ENCODE assay signal across 11 mouse cellular contexts in the genomic region with DNA sequence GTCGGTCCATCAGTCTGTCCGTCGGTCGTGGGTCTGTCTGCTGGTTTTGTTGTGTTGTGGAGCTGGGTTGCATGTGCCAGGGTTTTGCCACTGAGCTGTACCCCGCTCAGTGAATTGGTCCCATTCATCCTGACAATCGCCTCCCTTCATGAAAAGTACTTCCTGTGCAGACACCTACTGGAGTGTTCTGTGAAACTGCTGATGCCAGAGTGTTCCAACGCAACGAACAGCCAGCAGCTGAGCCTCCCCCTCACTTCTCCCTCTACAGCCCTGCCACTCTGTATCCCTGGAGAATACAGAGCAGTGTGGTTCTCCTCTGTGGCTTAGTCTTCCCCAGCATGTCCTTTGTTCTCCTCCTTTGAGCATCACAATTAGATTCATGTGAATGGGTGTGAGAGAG. TPM values are rescaled to one million over a fixed set of nuclear protein-coding genes. Genes with fewer than 3 reads are reported as not detected.
A peak's percentile ranks its signal among the peaks of the same experiment; 100 is the strongest.
DNase-seq lines count a peak whose midpoint lies in the region; ATAC-seq and TF ChIP-seq lines count a peak whose summit lies in the region.
"Had no signal": no experiment of that assay in that cellular context is flagged by ENCODE, and none has a peak within 500 bp of the region (broad histone marks: within the 10 kb centered on the region; RNA-seq: fewer than 3 reads in every experiment).

No protein-coding gene starts in this region.

- 66% methylated on average over 8 of the region's 8 CpGs for WGBS in neural tube, embryonic 13.5 days
- 58% methylated on average over 8 of the region's 8 CpGs for WGBS in hindbrain, postnatal 0 days
- WGBS in liver, embryonic 12.5 days (ENCODE audit: insufficient replicate concordance) = 77% methylated on average over 8 of the region's 8 CpGs
- WGBS in stomach, postnatal 0 days = 73% methylated on average over 8 of the region's 8 CpGs

- no peak overlapping the region for H3K4me2 ChIP-seq in neural tube, embryonic 13.5 days
- no peak overlapping the region for H3K4me2 ChIP-seq in hindbrain, postnatal 0 days (ENCODE audit: low read depth, low read length)
- no peak overlapping the region for H3K4me2 ChIP-seq in liver, embryonic 12.5 days
- no peak overlapping the region for H3K4me2 ChIP-seq in stomach, postnatal 0 days (replicated peaks; ENCODE audit: low read depth)
- H3K4me2 ChIP-seq: forebrain, embryonic 12.5 days; lung, embryonic 15.5 days had no signal

- no peaks in the 10 kb centered on the region for H3K36me3 ChIP-seq in neural tube, embryonic 13.5 days
- H3K36me3 ChIP-seq in hindbrain, postnatal 0 days (ENCODE audit: insufficient read depth, low read length) = no peaks in the 10 kb centered on the region
- no peaks in the 10 kb centered on the region for H3K36me3 ChIP-seq in liver, embryonic 12.5 days
- H3K36me3 ChIP-seq in stomach, postnatal 0 days (ENCODE audit: control insufficient read depth, insufficient read depth, low read length) = no peaks in the 10 kb centered on the region
- H3K36me3 ChIP-seq: forebrain, embryonic 12.5 days had no signal

- no peak for TF ChIP-seq CTCF in hindbrain, postnatal 0 days (IDR thresholded peaks at IDR 0.05; ENCODE audit: low read depth)
- no peak for TF ChIP-seq CTCF in left cerebral cortex, adult 2 months (IDR thresholded peaks at IDR 0.05)
- TF ChIP-seq CTCF in stomach, postnatal 0 days (IDR thresholded peaks at IDR 0.05; ENCODE audit: low read depth) = no peak

- no peaks in the 10 kb centered on the region for H3K27me3 ChIP-seq in neural tube, embryonic 13.5 days
- no peaks in the 10 kb centered on the region for H3K27me3 ChIP-seq in hindbrain, postnatal 0 days (ENCODE audit: insufficient read depth, low read length)
- H3K27me3 ChIP-seq in liver, embryonic 12.5 days (replicated peaks) = 0 out of 2 replicates have a peak, but pooled peaks cover 19% of the 10 kb centered on the region
- H3K27me3 ChIP-seq in stomach, postnatal 0 days (ENCODE audit: control insufficient read depth, insufficient read depth, low read length) = no peaks in the 10 kb centered on the region
- H3K27me3 ChIP-seq: forebrain, embryonic 12.5 days; lung, embryonic 15.5 days had no signal

- no peak for TF ChIP-seq EP300 in stomach, postnatal 0 days (optimal IDR thresholded peaks at IDR 0.05)

- no peaks in the 10 kb centered on the region for H3K9me3 ChIP-seq in neural tube, embryonic 13.5 days
- H3K9me3 ChIP-seq in hindbrain, postnatal 0 days (ENCODE audit: low read length) = no peaks in the 10 kb centered on the region
- no peaks in the 10 kb centered on the region for H3K9me3 ChIP-seq in liver, embryonic 12.5 days (replicated peaks)
- H3K9me3 ChIP-seq in stomach, postnatal 0 days (ENCODE audit: control insufficient read depth, low read length) = no peaks in the 10 kb centered on the region
- H3K9me3 ChIP-seq: lung, embryonic 15.5 days had no signal

- no peak for DNase-seq in neural tube, embryonic 10.5 days (ENCODE audit: extremely low spot score, low spot score)
- peak; percentile 57 for DNase-seq in hindbrain, postnatal 0 days (ENCODE audit: low spot score)
- peak; percentile 58 to 61 for DNase-seq in left cerebral cortex, adult 2 months (ENCODE audit: extremely low spot score in 1 of 2, low spot score in 2 of 2)
- peak; percentile 77 to 90 for DNase-seq in right cerebral cortex, postnatal 36 days (ENCODE audit: low spot score in 2 of 2)
- DNase-seq in stomach, postnatal 0 days (ENCODE audit: low spot score) = no peak
- DNase-seq: heart, adult 2 months; thymus, adult 18-20 months had no signal

- H3K4me1 ChIP-seq in neural tube, embryonic 13.5 days (replicated peaks) = peaks cover 17% of the 10 kb centered on the region
- H3K4me1 ChIP-seq in hindbrain, postnatal 0 days (ENCODE audit: insufficient read depth, low read length) = no peaks in the 10 kb centered on the region
- H3K4me1 ChIP-seq in liver, embryonic 12.5 days = peaks cover 11% of the 10 kb centered on the region
- no peaks in the 10 kb centered on the region for H3K4me1 ChIP-seq in stomach, postnatal 0 days (replicated peaks; ENCODE audit: control insufficient read depth, insufficient read depth)

- ATAC-seq in neural tube, embryonic 13.5 days (ENCODE audit: low read depth) = 0 out of 2 replicates have a peak, but pooled peaks have one; percentile 12
- peak; percentile 86 for ATAC-seq in hindbrain, postnatal 0 days
- no peak for ATAC-seq in liver, embryonic 12.5 days
- no peak for ATAC-seq in stomach, postnatal 0 days (ENCODE audit: low FRiP score, low TSS enrichment)

- intact Hi-C loops in left cerebral cortex, adult 2 months (cut with DNase I) = loop anchor here (1.0 to 5.0 kb wide), 6 partner anchors 74 to 542 kb away; no protein-coding TSS in a partner anchor

- no peak overlapping the region for H3K4me3 ChIP-seq in neural tube, embryonic 13.5 days
- no peak overlapping the region for H3K4me3 ChIP-seq in hindbrain, postnatal 0 days (ENCODE audit: low read length)
- H3K4me3 ChIP-seq in left cerebral cortex, adult 2 months = no peak overlapping the region
- no peak overlapping the region for H3K4me3 ChIP-seq in liver, embryonic 12.5 days
- no peak overlapping the region for H3K4me3 ChIP-seq in stomach, postnatal 0 days (ENCODE audit: low read depth, low read length)
- H3K4me3 ChIP-seq: forebrain, embryonic 12.5 days; heart, adult 2 months; lung, embryonic 15.5 days had no signal

- peak overlapping the region; percentile 36; the same call in 1 of the 2 replicates for H3K9ac ChIP-seq in neural tube, embryonic 13.5 days
- H3K9ac ChIP-seq in hindbrain, postnatal 0 days (replicated peaks; ENCODE audit: low read length) = no peak overlapping the region
- no peak overlapping the region for H3K9ac ChIP-seq in liver, embryonic 12.5 days
- no peak overlapping the region for H3K9ac ChIP-seq in stomach, postnatal 0 days (ENCODE audit: low read length)
- H3K9ac ChIP-seq: forebrain, embryonic 12.5 days; lung, embryonic 15.5 days had no signal

- no peak overlapping the region for H3K27ac ChIP-seq in neural tube, embryonic 13.5 days (replicated peaks)
- no peak overlapping the region for H3K27ac ChIP-seq in hindbrain, postnatal 0 days
- H3K27ac ChIP-seq in left cerebral cortex, adult 2 months = peak overlapping the region; percentile 49
- H3K27ac ChIP-seq in liver, embryonic 12.5 days = no peak overlapping the region
- no peak overlapping the region for H3K27ac ChIP-seq in stomach, postnatal 0 days (replicated peaks)
- H3K27ac ChIP-seq: forebrain, embryonic 12.5 days; heart, adult 2 months; lung, embryonic 15.5 days had no signal

RNA-seq across cellular contexts. Expression of a gene that starts 27.7 kb away (rescaled TPM):
- polyA plus RNA-seq in neural tube, embryonic 13.5 days (2015; fragmentation: Nextera tagmentation; extraction: Ambion mirVana) = 1.9 and 2.5 TPM in 2 replicates
- total RNA-seq in hindbrain, postnatal 0 days (2014; rRNA removed) = 1.9 and 2.8 TPM in 2 replicates
- 0.98 and 1.1 TPM in 2 replicates for polyA plus RNA-seq in hindbrain, postnatal 0 days (2015; fragmentation: Nextera tagmentation; extraction: Ambion mirVana)
- total RNA-seq in left cerebral cortex, adult 2 months (2021) = 1 to 10 TPM; 3.1 to 3.7 TPM
- polyA plus RNA-seq in liver, embryonic 12.5 days (2016; fragmentation: Nextera tagmentation; extraction: Ambion mirVana) = 2.9 and 3.1 TPM in 2 replicates
- polyA plus RNA-seq in stomach, postnatal 0 days (2015; fragmentation: Nextera tagmentation; extraction: Ambion mirVana) = 1.4 and 1.5 TPM in 2 replicates

RNA-seq across cellular contexts. Expression of a gene that starts 54.1 kb away (rescaled TPM):
- polyA plus RNA-seq in neural tube, embryonic 13.5 days (2015; fragmentation: Nextera tagmentation; extraction: Ambion mirVana) = 0.68 and 0.96 TPM in 2 replicates
- total RNA-seq in hindbrain, postnatal 0 days (2014; rRNA removed) = 0.68 and 1.8 TPM in 2 replicates
- 2.1 and 2.4 TPM in 2 replicates for polyA plus RNA-seq in hindbrain, postnatal 0 days (2015; fragmentation: Nextera tagmentation; extraction: Ambion mirVana)
- total RNA-seq in left cerebral cortex, adult 2 months (2021) = 1 to 10 TPM; 3.7 to 4.4 TPM
- 1.9 and 2.1 TPM in 2 replicates for polyA plus RNA-seq in liver, embryonic 12.5 days (2016; fragmentation: Nextera tagmentation; extraction: Ambion mirVana)
- 4.3 and 4.5 TPM in 2 replicates for polyA plus RNA-seq in stomach, postnatal 0 days (2015; fragmentation: Nextera tagmentation; extraction: Ambion mirVana)

Comparison
In these comparisons a context has a peak if more than half of its experiments do, and no peak if none do; other contexts are left out.
1. ATAC-seq: peak in neural tube, embryonic 13.5 days (single experiment) and hindbrain, postnatal 0 days (single experiment); none in liver, embryonic 12.5 days (single experiment) and stomach, postnatal 0 days (single experiment).
2. DNase-seq: peak in hindbrain, postnatal 0 days (single experiment), left cerebral cortex, adult 2 months (2 of 2) and right cerebral cortex, postnatal 36 days (2 of 2); none in neural tube, embryonic 10.5 days (single experiment) and stomach, postnatal 0 days (single experiment).